Mouse (Mus musculus): ENCODE data around the gene Pi4k2b. TPM values are rescaled to one million over a fixed set of nuclear protein-coding genes. Genes with fewer than 3 reads are reported as not detected.
A peak's percentile ranks its signal among the peaks of the same experiment; 100 is the strongest.

Gene Pi4k2b
- total RNA-seq (2015; ENCODE audit: low replicate concordance), result 33.6 and 40.3 TPM in 2 replicates
- 40.6 and 62.6 TPM in 2 replicates for total RNA-seq (2017; ENCODE audit: low replicate concordance)

GRCm38 (mm10) chr5:52741391-52742111 lies at the start of gene Pi4k2b:
Gene Pi4k2b (plus strand): TSS chr5:52741574.
- ATAC-seq (replicated peaks; ENCODE audit: low FRiP score, poor library complexity, severe bottlenecking), result peak; percentile 87

- no peak for ATAC-seq (replicated peaks; ENCODE audit: low FRiP score, poor library complexity, severe bottlenecking)
Observed at GRCm38 (mm10) chr5:52697291-52697690, 44.1 kb upstream of the Pi4k2b start.

- peak; percentile 81 for ATAC-seq (replicated peaks; ENCODE audit: low FRiP score, poor library complexity, severe bottlenecking)
Observed at GRCm38 (mm10) chr5:52697882-52698440, 43.4 kb upstream of the Pi4k2b start.

GRCm38 (mm10) chr5:52704562-52704961 lies 36.8 kb upstream of the Pi4k2b start:
- no peak for ATAC-seq (replicated peaks; ENCODE audit: low FRiP score, poor library complexity, severe bottlenecking)

- peak; percentile 99 for ATAC-seq (replicated peaks; ENCODE audit: low FRiP score, poor library complexity, severe bottlenecking)
Observed at GRCm38 (mm10) chr5:52712704-52713103, 28.7 kb upstream of the Pi4k2b start.

GRCm38 (mm10) chr5:52716742-52717448 lies 24.5 kb upstream of the Pi4k2b start:
- ATAC-seq (replicated peaks; ENCODE audit: low FRiP score, poor library complexity, severe bottlenecking), result no peak

GRCm38 (mm10) chr5:52721003-52721402 lies 20.4 kb upstream of the Pi4k2b start:
- no peak for ATAC-seq (replicated peaks; ENCODE audit: low FRiP score, poor library complexity, severe bottlenecking)

GRCm38 (mm10) chr5:52727747-52728146 lies 13.6 kb upstream of the Pi4k2b start:
- ATAC-seq (replicated peaks; ENCODE audit: low FRiP score, poor library complexity, severe bottlenecking), result no peak

GRCm38 (mm10) chr5:52732811-52733210 lies 8.6 kb upstream of the Pi4k2b start:
- ATAC-seq (replicated peaks; ENCODE audit: low FRiP score, poor library complexity, severe bottlenecking), result peak; percentile 66

- no peak for ATAC-seq (replicated peaks; ENCODE audit: low FRiP score, poor library complexity, severe bottlenecking)
Observed at GRCm38 (mm10) chr5:52736046-52736445, 5.3 kb upstream of the Pi4k2b start.

- peak; percentile 87 for ATAC-seq (replicated peaks; ENCODE audit: low FRiP score, poor library complexity, severe bottlenecking)
Observed at GRCm38 (mm10) chr5:52742112-52742813, 889 bp downstream of the Pi4k2b start.

GRCm38 (mm10) chr5:52743231-52743630 lies 1.9 kb downstream of the Pi4k2b start:
- ATAC-seq (replicated peaks; ENCODE audit: low FRiP score, poor library complexity, severe bottlenecking), result no peak

- ATAC-seq (replicated peaks; ENCODE audit: low FRiP score, poor library complexity, severe bottlenecking), result no peak
Observed at GRCm38 (mm10) chr5:52746920-52747319, 5.5 kb downstream of the Pi4k2b start.

GRCm38 (mm10) chr5:52748732-52749131 lies 7.4 kb downstream of the Pi4k2b start:
- no peak for ATAC-seq (replicated peaks; ENCODE audit: low FRiP score, poor library complexity, severe bottlenecking)

- ATAC-seq (replicated peaks; ENCODE audit: low FRiP score, poor library complexity, severe bottlenecking), result no peak
Observed at GRCm38 (mm10) chr5:52753146-52753545, 11.8 kb downstream of the Pi4k2b start.

GRCm38 (mm10) chr5:52754196-52754595 lies 12.8 kb downstream of the Pi4k2b start:
- no peak for ATAC-seq (replicated peaks; ENCODE audit: low FRiP score, poor library complexity, severe bottlenecking)

- ATAC-seq (replicated peaks; ENCODE audit: low FRiP score, poor library complexity, severe bottlenecking), result no peak
Observed at GRCm38 (mm10) chr5:52755337-52755736, 14.0 kb downstream of the Pi4k2b start.

GRCm38 (mm10) chr5:52755989-52756388 lies 14.6 kb downstream of the Pi4k2b start:
- ATAC-seq (replicated peaks; ENCODE audit: low FRiP score, poor library complexity, severe bottlenecking), result no peak

GRCm38 (mm10) chr5:52762586-52762985 lies 21.2 kb downstream of the Pi4k2b start:
- no peak for ATAC-seq (replicated peaks; ENCODE audit: low FRiP score, poor library complexity, severe bottlenecking)

- ATAC-seq (replicated peaks; ENCODE audit: low FRiP score, poor library complexity, severe bottlenecking), result no peak
Observed at GRCm38 (mm10) chr5:52774267-52774666, 32.9 kb downstream of the Pi4k2b start.

Data from erythroblast, adult 5-6 weeks (primary cell).